Mouse (Mus musculus) inflammation-experienced regulatory T-cells, adult 16 weeks (primary cell): ENCODE data around the gene Fer1l4. TPM values are rescaled to one million over a fixed set of nuclear protein-coding genes. Genes with fewer than 3 reads are reported as not detected.

Source experiments
- polyA plus RNA-seq: library from polyadenylated mRNA; unstranded; fragments of 100-300 nt; shearing (Covaris generic); gene quantifications from one replicate; pipeline ENCODE4 v1.2.1, GENCODE M21; 2017

Fer1l4 gene
- polyA plus RNA-seq = not detected

DNA sequence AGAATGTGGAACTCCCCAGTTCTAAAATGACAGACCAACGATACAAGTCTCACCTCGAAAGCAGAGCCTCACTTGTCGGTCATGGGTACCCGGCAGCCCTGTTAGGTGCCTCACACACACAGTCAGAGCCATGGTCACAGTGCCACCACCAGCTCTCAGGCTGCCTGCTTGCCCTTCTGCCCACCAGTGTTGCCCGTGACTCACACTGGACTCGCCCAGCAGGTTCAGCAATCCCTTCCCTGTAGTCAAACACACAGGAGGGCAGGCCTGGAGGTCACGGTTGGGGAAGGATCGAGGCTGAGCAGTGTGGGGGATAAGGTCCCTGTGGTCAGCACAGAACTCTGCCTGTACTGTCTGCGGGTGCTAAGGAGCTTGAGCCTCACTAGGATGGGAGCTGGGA, at the start of gene Fer1l4:
Gene Fer1l4, minus strand, starts transcription at position 132 of the 400 bp plus-strand sequence.

DNA sequence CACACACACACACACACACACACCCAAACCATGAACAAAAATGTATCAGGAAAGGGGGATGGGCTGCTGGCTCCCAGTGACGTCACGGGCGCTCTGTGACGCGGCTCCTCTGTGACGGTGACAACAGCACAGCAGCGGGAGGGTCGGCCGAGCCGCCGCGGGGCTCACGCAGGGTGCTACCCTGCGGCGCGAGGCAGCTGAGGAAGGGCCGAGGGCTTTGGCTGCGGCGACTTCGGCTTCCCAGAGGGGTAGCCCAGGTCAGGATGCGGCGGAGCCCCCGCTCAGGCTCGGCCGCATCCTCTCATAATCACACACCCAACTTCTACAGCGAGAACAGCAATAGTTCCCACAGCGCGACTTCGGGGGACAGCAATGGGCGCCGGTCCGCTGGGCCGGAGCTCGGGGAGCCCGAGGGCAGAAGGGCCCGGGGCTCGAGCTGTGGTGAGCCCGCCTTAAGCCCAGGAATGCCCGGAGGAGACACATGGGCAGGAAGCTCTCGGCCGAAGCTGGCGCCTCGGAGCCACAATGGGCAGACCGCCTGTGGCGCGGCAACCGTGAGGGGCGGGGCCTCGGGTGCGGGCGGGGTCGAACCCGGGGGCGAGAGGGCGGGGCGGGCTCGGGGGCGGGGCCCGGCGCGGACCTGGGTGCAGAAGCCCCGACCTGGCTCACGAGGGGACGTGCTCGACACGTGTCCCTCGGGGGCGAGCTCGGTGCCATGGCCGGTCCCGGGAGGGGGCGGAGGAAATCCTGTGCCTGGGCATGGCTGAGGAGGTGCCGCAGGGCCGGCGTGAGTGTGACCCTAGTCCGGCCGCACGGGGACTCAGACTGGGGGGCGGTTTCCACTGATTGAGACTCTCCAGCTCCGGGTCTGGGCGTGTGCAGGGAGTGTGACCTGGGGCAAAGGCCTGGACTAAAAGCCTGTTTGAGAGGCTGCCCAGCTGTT, 12.6 kb upstream of the Fer1l4 start, which contains the start of gene Spag4:
Gene Spag4, plus strand, starts transcription at position 77 of the 943 bp plus-strand sequence.

DNA sequence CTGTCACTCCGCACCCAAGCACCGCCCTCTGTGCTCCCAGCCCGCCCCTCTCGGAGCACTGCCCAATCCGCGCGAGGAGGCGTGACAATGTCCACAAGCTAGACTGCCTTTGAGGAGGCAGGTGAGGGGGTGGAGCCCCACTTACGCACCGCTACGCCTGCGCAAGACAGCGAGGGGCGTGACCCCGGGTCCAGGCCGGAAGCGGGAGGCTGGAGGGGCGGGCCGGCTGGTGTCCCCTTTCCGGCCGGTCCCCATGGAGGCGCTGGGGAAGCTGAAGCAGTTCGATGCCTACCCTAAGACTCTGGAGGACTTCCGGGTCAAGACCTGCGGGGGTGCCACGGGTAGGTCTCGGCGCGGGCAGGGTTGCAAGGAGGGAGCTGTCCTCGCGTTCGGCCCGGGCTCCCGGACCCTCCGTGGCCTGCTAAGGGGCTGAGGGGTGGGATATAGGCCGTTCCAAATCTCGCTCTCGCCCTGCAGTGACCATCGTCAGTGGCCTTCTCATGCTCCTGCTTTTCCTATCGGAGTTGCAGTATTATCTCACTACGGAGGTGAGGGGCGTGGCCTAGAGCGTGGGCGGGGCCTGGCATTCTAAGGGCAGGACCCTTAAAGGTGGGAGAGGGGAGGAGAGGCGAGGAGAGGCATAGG, 44.7 kb downstream of the Fer1l4 start, which contains the start of the genes 6430550D23Rik and Ergic3:
Gene 6430550D23Rik, minus strand, starts transcription at position 90 of the 645 bp plus-strand sequence.
Gene Ergic3, plus strand, starts transcription at position 158 of the 645 bp plus-strand sequence.

Other genes with a start within 250 kb of the Fer1l4 start
- 58.9 TPM for gene BC029722, start 233.5 kb downstream of the Fer1l4 start, polyA plus RNA-seq
- 228 TPM for gene Eif6, start 226.0 kb downstream of the Fer1l4 start, polyA plus RNA-seq
- gene Fam83c, start 218.1 kb downstream of the Fer1l4 start, polyA plus RNA-seq = not detected
- gene Uqcc1, start 122.6 kb downstream of the Fer1l4 start, polyA plus RNA-seq = 54.2 TPM
- not detected for gene Gm15557, start 112.2 kb downstream of the Fer1l4 start, polyA plus RNA-seq
- not detected for gene Gdf5, start 107.6 kb downstream of the Fer1l4 start, polyA plus RNA-seq
- gene Cep250, start 96.5 kb downstream of the Fer1l4 start, polyA plus RNA-seq = 62.7 TPM
- 1.7 TPM for gene 6430550D23Rik, start 45.0 kb downstream of the Fer1l4 start, polyA plus RNA-seq
- gene Ergic3, start 44.9 kb downstream of the Fer1l4 start, polyA plus RNA-seq = 185 TPM
- 0.52 TPM for gene Spag4, start 12.2 kb upstream of the Fer1l4 start, polyA plus RNA-seq
- 100 TPM for gene Cpne1, start 59.0 kb upstream of the Fer1l4 start, polyA plus RNA-seq
- gene Rbm12, start 59.0 kb upstream of the Fer1l4 start, polyA plus RNA-seq = 54.0 TPM
- gene Gm28036, start 74.1 kb upstream of the Fer1l4 start, polyA plus RNA-seq = 28.7 TPM
- 182 TPM for gene Romo1, start 91.1 kb upstream of the Fer1l4 start, polyA plus RNA-seq
- gene Nfs1, start 91.2 kb upstream of the Fer1l4 start, polyA plus RNA-seq = 60.8 TPM
- gene Rbm39, start 127.3 kb upstream of the Fer1l4 start, polyA plus RNA-seq = 1,090 TPM
- 84.2 TPM for gene Phf20, start 143.5 kb upstream of the Fer1l4 start, polyA plus RNA-seq